In genomic region chr5:140375249-140375829, GRCm38 (mm10) we compare ENCODE assay signal across 21 mouse cellular contexts. TPM values are rescaled to one million over a fixed set of nuclear protein-coding genes. Genes with fewer than 3 reads are reported as not detected.
DNase-seq lines count a peak whose midpoint lies in the region; ATAC-seq lines count a peak whose summit lies in the region.
"Had no signal": no experiment of that assay in that cellular context is flagged by ENCODE, and none has a peak within 500 bp of the region (broad histone marks: within the 10 kb centered on the region; RNA-seq: fewer than 3 reads in every experiment).

No protein-coding gene starts in this region.

- H3K4me3 ChIP-seq in kidney, embryonic 15.5 days (replicated peaks) = no peak overlapping the region
- H3K4me3 ChIP-seq in midbrain, embryonic 11.5 days (ENCODE audit: low read depth, low read length) = no peak overlapping the region
- no peak overlapping the region for H3K4me3 ChIP-seq in midbrain, embryonic 15.5 days
- H3K4me3 ChIP-seq: embryonic facial prominence, embryonic 12.5 days; heart, embryonic 10.5 days had no signal

- DNase-seq in kidney, adult 11 months = peak; percentile 51
- no peak for DNase-seq in kidney, adult 8-10 months
- DNase-seq in kidney, postnatal 25 days = no peak
- peak; percentile 64 for DNase-seq in midbrain, embryonic 11.5 days (ENCODE audit: low spot score, missing footprints)
- DNase-seq in adrenal gland, postnatal 36 days = no peak
- DNase-seq: adrenal gland, adult 8-10 months; B cell, adult 2 months; cerebellum, adult 11 months; cerebellum, adult 8-10 months; cerebellum, postnatal 25 days; gastrocnemius, postnatal 10 days; heart, adult 18-20 months; heart, postnatal 10 days; heart, postnatal 4 days had no signal

- no peak for ATAC-seq in kidney, embryonic 15.5 days (replicated peaks; ENCODE audit: low FRiP score)
- ATAC-seq in midbrain, embryonic 11.5 days (ENCODE audit: low FRiP score) = no peak
- no peak for ATAC-seq in midbrain, embryonic 15.5 days (replicated peaks)
- ATAC-seq: CD4-positive, CD25-positive, alpha-beta regulatory T cell, adult 4 months; forebrain, embryonic 16.5 days had no signal

- H3K9ac ChIP-seq in kidney, embryonic 15.5 days = no peak overlapping the region
- no peak overlapping the region for H3K9ac ChIP-seq in midbrain, embryonic 11.5 days (ENCODE audit: low read length)
- H3K9ac ChIP-seq in midbrain, embryonic 15.5 days = no peak overlapping the region
- H3K9ac ChIP-seq: embryonic facial prominence, embryonic 12.5 days had no signal

- no peak overlapping the region for H3K4me2 ChIP-seq in kidney, embryonic 15.5 days
- no peak overlapping the region for H3K4me2 ChIP-seq in midbrain, embryonic 11.5 days
- H3K4me2 ChIP-seq in midbrain, embryonic 15.5 days = no peak overlapping the region
- H3K4me2 ChIP-seq: embryonic facial prominence, embryonic 12.5 days had no signal

- WGBS in kidney, embryonic 15.5 days = 87% methylated on average over 4 of the region's 4 CpGs
- WGBS in midbrain, embryonic 11.5 days = 79% methylated on average over 4 of the region's 4 CpGs
- WGBS in midbrain, embryonic 15.5 days = 89% methylated on average over 4 of the region's 4 CpGs

- H3K36me3 ChIP-seq in kidney, embryonic 15.5 days = no peaks in the 10 kb centered on the region
- no peaks in the 10 kb centered on the region for H3K36me3 ChIP-seq in midbrain, embryonic 11.5 days (ENCODE audit: control insufficient read depth, insufficient read depth, low read length)
- H3K36me3 ChIP-seq in midbrain, embryonic 15.5 days (replicated peaks) = no peaks in the 10 kb centered on the region
- H3K36me3 ChIP-seq: embryonic facial prominence, embryonic 12.5 days had no signal

- peaks cover 29% of the 10 kb centered on the region; the same call in 1 of the 2 replicates for H3K4me1 ChIP-seq in kidney, embryonic 15.5 days
- no peaks in the 10 kb centered on the region for H3K4me1 ChIP-seq in midbrain, embryonic 11.5 days (ENCODE audit: control insufficient read depth, insufficient read depth, low read length)
- 0 out of 2 replicates have a peak, but pooled peaks cover 3% of the 10 kb centered on the region for H3K4me1 ChIP-seq in midbrain, embryonic 15.5 days

- H3K27ac ChIP-seq in kidney, embryonic 15.5 days = 0 out of 2 replicates have a peak overlapping the region, but pooled peaks have one; percentile 13
- no peak overlapping the region for H3K27ac ChIP-seq in midbrain, embryonic 11.5 days (ENCODE audit: low read depth, low read length)
- H3K27ac ChIP-seq in midbrain, embryonic 15.5 days = no peak overlapping the region
- H3K27ac ChIP-seq: embryonic facial prominence, embryonic 12.5 days; heart, embryonic 10.5 days had no signal

- H3K9me3 ChIP-seq in kidney, embryonic 15.5 days (replicated peaks) = no peaks in the 10 kb centered on the region
- H3K9me3 ChIP-seq in midbrain, embryonic 11.5 days (ENCODE audit: control insufficient read depth, low read length) = no peaks in the 10 kb centered on the region
- H3K9me3 ChIP-seq in midbrain, embryonic 15.5 days = no peaks in the 10 kb centered on the region
- H3K9me3 ChIP-seq: embryonic facial prominence, embryonic 12.5 days; G1E; heart, embryonic 10.5 days had no signal

- no peaks in the 10 kb centered on the region for H3K27me3 ChIP-seq in kidney, embryonic 15.5 days
- no peaks in the 10 kb centered on the region for H3K27me3 ChIP-seq in midbrain, embryonic 11.5 days (ENCODE audit: control insufficient read depth, insufficient read depth, low read length)
- H3K27me3 ChIP-seq in midbrain, embryonic 15.5 days (replicated peaks) = no peaks in the 10 kb centered on the region
- H3K27me3 ChIP-seq: embryonic facial prominence, embryonic 12.5 days had no signal

RNA-seq across cellular contexts. Expression of gene Snx8, which starts 13.7 kb away (rescaled TPM):
- polyA plus RNA-seq in kidney, embryonic 15.5 days (2015; fragmentation: Nextera tagmentation; extraction: Ambion mirVana) = 25.3 and 27.0 TPM in 2 replicates
- 7.4 and 9.9 TPM in 2 replicates for polyA plus RNA-seq in midbrain, embryonic 11.5 days (2014; fragmentation: Nextera tagmentation; extraction: Ambion mirVana)
- polyA plus RNA-seq in midbrain, embryonic 15.5 days (2015; fragmentation: Nextera tagmentation; extraction: Ambion mirVana) = 40.5 and 41.4 TPM in 2 replicates
- 10 to 100 TPM; 16.7 to 20.7 TPM for total RNA-seq in adrenal gland, postnatal 36 days (2021)

RNA-seq across cellular contexts. Expression of gene Mrm2, which starts 43.6 kb away (rescaled TPM):
- 20.0 and 21.0 TPM in 2 replicates for polyA plus RNA-seq in kidney, embryonic 15.5 days (2015; fragmentation: Nextera tagmentation; extraction: Ambion mirVana)
- polyA plus RNA-seq in midbrain, embryonic 11.5 days (2014; fragmentation: Nextera tagmentation; extraction: Ambion mirVana) = 21.4 and 22.4 TPM in 2 replicates
- 21.8 and 21.9 TPM in 2 replicates for polyA plus RNA-seq in midbrain, embryonic 15.5 days (2015; fragmentation: Nextera tagmentation; extraction: Ambion mirVana)
- total RNA-seq in adrenal gland, postnatal 36 days (2021) = 10 to 100 TPM; 13.7 to 15.6 TPM

RNA-seq across cellular contexts. Expression of gene Eif3b, which starts 43.8 kb away (rescaled TPM):
- polyA plus RNA-seq in kidney, embryonic 15.5 days (2015; fragmentation: Nextera tagmentation; extraction: Ambion mirVana) = 116 and 127 TPM in 2 replicates
- polyA plus RNA-seq in midbrain, embryonic 11.5 days (2014; fragmentation: Nextera tagmentation; extraction: Ambion mirVana) = 163 and 166 TPM in 2 replicates
- polyA plus RNA-seq in midbrain, embryonic 15.5 days (2015; fragmentation: Nextera tagmentation; extraction: Ambion mirVana) = 78.4 and 91.4 TPM in 2 replicates
- total RNA-seq in adrenal gland, postnatal 36 days (2021) = 100 to 1,000 TPM; 175 to 197 TPM

RNA-seq across cellular contexts. Expression of gene Nudt1, which starts 53.9 kb away (rescaled TPM):
- 54.8 and 60.1 TPM in 2 replicates for polyA plus RNA-seq in kidney, embryonic 15.5 days (2015; fragmentation: Nextera tagmentation; extraction: Ambion mirVana)
- polyA plus RNA-seq in midbrain, embryonic 11.5 days (2014; fragmentation: Nextera tagmentation; extraction: Ambion mirVana) = 41.2 and 48.5 TPM in 2 replicates
- 22.3 and 23.4 TPM in 2 replicates for polyA plus RNA-seq in midbrain, embryonic 15.5 days (2015; fragmentation: Nextera tagmentation; extraction: Ambion mirVana)
- 10 to 100 TPM; 15.0 to 23.0 TPM for total RNA-seq in adrenal gland, postnatal 36 days (2021)

RNA-seq across cellular contexts. Expression of gene Mad1l1, which starts 54.0 kb away (rescaled TPM):
- 46.5 and 53.0 TPM in 2 replicates for polyA plus RNA-seq in kidney, embryonic 15.5 days (2015; fragmentation: Nextera tagmentation; extraction: Ambion mirVana)
- polyA plus RNA-seq in midbrain, embryonic 11.5 days (2014; fragmentation: Nextera tagmentation; extraction: Ambion mirVana) = 37.5 and 44.2 TPM in 2 replicates
- polyA plus RNA-seq in midbrain, embryonic 15.5 days (2015; fragmentation: Nextera tagmentation; extraction: Ambion mirVana) = 35.4 and 37.2 TPM in 2 replicates
- total RNA-seq in adrenal gland, postnatal 36 days (2021) = 10 to 100 TPM; 13.9 to 17.8 TPM

Comparison
In these comparisons a context has a peak if more than half of its experiments do, and no peak if none do; other contexts are left out.
1. DNase-seq: peak in kidney, adult 11 months (single experiment) and midbrain, embryonic 11.5 days (single experiment); none in kidney, adult 8-10 months (0 of 2), kidney, postnatal 25 days (0 of 2) and adrenal gland, postnatal 36 days (0 of 2).